Mouse (Mus musculus) left cerebral cortex, adult 18-20 months (tissue): Measurements from ENCODE around the gene Efna1. TPM values are rescaled to one million over a fixed set of nuclear protein-coding genes. Genes with fewer than 3 reads are reported as not detected.
A peak's percentile ranks its signal among the peaks of the same experiment; 100 is the strongest.

Experiments used
- DNase-seq, 2 experiments: peaks; one replicate each; pipeline ENCODE4 v3.0.0; 2021 to 2022; ENCODE audit warnings: low spot score in 2 of 2, mixed read lengths in 1 of 2
- long read RNA-seq, 2 experiments: library from polyadenylated mRNA; stranded (forward); transcript quantifications; one replicate each; pipeline ENCODE4 v2.0.0; 2021
- total RNA-seq, 2 experiments: library from RNA; stranded (reverse); gene quantifications; 2 replicates each; pipeline ENCODE4 v1.2.3; 2021

Gene Efna1
- 1 to 10 TPM; 5.9 to 8.3 TPM for total RNA-seq
- long read RNA-seq, experiment 1, transcript Efna1-201 (5 exons, 1,480 nt) = major isoform, 12 of 12 reads
- long read RNA-seq, experiment 1, partial matches to known transcripts = 0 of 12 reads
- long read RNA-seq, experiment 1, other reads (novel, unspliced or antisense) = 0 of 12 reads
- long read RNA-seq, experiment 2, transcript Efna1-201 (5 exons, 1,480 nt) = major isoform, 10 of 11 reads
- long read RNA-seq, experiment 2, partial matches to known transcripts = 0 of 11 reads
- long read RNA-seq, experiment 2, other reads (novel, unspliced or antisense) = 1 of 11 reads

- DNase-seq = peak; percentile 32 to 38
Observed at GRCm38 (mm10) chr3:89280606-89281511, at the start of gene Efna1. TSS of gene Efna1 (minus strand) at chr3:89281142.

DNA sequence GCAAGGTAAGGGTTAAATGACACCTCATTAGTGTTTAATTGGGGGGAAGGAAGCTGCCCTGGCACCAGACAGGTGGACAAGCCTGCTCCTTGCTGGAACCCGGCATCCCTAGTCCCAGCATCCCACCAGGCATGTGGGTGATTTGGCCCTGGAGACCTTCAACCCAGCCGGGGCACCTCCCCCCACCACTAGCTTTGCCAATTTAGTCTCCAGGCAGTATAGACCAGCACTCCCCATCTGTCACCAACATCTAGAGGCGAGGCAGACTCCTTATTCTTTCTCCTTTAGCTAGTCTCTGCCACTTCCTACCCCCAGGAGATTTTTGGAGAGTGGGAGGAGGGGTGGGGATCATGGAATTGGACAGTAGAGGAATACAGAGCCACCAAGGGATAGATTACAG lies 49.4 kb upstream of the Efna1 start:
- DNase-seq = no peak

DNA sequence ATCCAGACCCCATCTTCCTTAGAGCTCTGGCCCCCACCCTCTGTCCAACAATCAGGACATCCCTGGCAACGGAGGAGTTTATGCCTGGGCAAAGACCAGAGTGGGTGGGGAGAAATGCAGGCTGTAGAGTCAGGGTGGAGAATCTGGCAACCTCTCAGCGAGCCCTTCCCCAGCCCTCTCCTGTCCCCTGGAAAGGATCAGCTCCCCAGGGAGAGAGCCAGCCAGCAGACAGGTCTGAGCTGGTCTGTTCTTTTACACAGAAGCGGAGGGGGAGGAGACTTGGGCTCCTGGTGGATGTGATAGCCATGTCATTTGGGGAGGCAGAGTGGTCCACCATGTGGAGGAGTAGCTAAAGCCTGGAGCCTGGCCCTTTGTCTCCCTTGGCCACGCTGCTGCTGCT lies 47.7 kb upstream of the Efna1 start:
- no peak for DNase-seq

- DNase-seq = no peak
Observed at GRCm38 (mm10) chr3:89327371-89327870, 46.5 kb upstream of the Efna1 start.

GRCm38 (mm10) chr3:89325882-89326281 lies 44.9 kb upstream of the Efna1 start:
- no peak for DNase-seq

GRCm38 (mm10) chr3:89322514-89323165 lies 41.7 kb upstream of the Efna1 start, which contains the start of gene Efna3:
TSS of gene Efna3 (minus strand) at chr3:89322965.
- DNase-seq = peak; percentile 80 to 89

DNA sequence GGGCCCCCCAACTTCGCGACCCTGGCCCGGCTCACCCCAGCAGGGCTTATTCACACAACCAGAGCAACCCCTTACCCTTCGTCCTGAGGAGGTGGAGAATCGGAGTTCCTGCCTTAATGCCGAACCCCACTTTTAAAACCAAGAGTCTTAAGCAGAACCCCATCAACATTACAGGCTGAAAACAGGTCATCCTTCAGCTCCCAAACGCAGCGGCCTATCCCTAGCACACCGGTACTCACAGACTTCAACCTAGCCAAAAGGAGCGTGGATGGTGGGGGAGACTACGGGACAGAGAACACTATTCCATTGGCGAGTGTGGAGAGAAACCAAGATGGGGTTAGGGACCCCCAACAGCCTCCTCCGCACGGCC lies 41.2 kb upstream of the Efna1 start:
- DNase-seq = no peak

GRCm38 (mm10) chr3:89321183-89322130 lies 40.5 kb upstream of the Efna1 start:
- DNase-seq = peak in 1 of 2 experiments; percentile 52

- peak; percentile 57 to 60 for DNase-seq
Observed at GRCm38 (mm10) chr3:89320581-89321182, 39.7 kb upstream of the Efna1 start.

DNA sequence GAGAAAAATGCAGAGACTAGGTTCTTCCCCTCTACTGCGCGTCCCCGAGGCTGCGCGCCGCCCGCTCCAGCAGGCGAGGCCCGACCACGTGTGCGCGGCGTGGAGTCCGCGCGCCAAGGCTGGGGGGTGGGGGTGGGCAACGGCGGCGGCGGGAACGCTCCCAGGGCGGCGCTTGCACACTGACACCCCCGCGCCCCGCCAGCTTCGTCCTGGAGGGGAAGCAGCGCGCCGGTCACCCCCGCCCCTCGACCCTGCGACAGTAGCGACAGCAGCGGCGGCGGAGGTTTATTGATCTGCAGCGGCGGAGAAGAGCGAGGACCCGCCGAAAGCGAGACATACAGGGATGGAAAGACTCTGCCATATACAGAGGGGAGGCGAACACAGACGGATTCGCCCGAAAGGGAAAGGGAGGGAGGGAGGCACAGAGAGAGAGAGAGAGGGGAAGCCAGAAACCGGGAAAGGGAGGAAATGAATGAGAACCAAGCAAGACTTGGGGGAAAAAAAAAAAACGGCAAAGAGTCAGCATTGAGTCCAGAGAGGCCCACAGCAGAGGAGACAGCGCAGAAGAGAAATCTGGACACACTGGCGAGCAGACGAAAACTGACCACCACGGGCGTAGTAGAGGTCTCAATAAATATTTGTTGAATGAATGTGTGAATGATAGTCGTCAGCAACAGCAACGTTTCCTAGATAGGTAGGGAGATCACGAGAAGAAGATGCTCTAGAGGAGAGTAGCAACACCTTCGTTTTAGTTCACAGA lies 38.8 kb upstream of the Efna1 start:
- DNase-seq = peak in 1 of 2 experiments; percentile 74

- DNase-seq = no peak
Observed at GRCm38 (mm10) chr3:89318971-89319590, 38.1 kb upstream of the Efna1 start.

GRCm38 (mm10) chr3:89318316-89318715 lies 37.4 kb upstream of the Efna1 start:
- DNase-seq = no peak

GRCm38 (mm10) chr3:89317246-89317645 lies 36.3 kb upstream of the Efna1 start:
- DNase-seq = peak in 1 of 2 experiments; percentile 49

DNA sequence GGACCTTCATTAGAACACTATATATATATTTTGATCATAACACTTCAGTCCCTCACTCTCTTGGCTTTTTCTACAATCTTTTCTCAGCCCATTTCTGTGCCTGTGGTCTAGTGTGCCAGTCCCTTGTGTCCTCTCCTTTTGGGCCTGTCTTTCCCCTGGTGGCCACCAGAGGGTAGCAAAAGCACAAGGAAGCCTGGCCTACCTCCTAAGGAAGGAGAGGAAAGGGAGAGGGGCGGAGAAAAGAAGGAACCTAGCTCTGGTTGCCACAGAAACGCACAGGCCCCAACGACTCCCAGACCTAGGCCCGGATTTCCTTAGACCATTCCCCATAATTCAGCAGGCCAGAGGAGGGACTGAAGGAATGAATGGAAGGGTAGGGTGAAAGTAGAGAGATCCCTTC lies 35.9 kb upstream of the Efna1 start:
- peak; percentile 88 to 93 for DNase-seq

- DNase-seq = peak in 1 of 2 experiments; percentile 35
Observed at GRCm38 (mm10) chr3:89315930-89316831, 35.2 kb upstream of the Efna1 start.

GRCm38 (mm10) chr3:89315195-89315929 lies 34.4 kb upstream of the Efna1 start:
- DNase-seq = peak; percentile 72 to 87

DNA sequence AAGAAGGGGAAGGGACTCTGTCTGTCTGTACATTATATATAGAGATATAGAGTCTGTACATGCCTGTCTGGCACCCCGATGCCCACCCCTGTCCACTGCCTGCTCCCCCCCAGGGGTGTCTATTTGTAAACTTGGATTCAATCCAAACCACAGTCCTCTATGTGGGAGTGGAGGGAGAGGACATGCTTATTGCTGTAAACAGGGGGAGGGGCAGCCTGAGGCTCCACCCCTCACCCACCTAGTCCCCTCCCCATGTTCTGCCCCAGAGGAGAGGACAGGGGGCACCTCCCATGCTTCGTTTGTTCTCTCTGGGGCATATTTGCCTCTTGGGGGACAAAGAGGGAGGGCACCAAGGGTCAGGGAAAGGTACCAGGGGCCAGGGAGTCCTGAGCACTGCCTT lies 33.8 kb upstream of the Efna1 start:
- DNase-seq = no peak
